Mouse (Mus musculus): Measurements from ENCODE around the gene Polr1d.
A peak's percentile ranks its signal among the peaks of the same experiment; 100 is the strongest.

DNA sequence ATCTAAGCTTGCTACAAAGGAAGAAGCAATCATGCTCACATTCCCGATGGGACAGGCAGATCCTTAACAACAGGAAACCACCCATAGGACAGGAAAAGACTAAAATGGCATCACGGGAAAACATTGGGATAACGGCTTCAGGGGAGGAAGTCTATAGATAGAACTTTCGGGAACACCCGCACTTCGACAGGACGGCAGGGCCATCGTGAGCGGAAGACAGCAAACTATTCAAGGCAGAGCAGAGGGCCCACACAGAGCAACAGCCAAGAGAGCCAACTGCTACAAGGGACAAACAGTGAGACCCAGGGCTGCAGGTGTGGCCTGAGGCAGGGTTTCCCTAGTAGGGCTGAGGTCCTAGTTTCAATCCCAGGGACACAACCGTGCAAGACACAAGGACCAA lies 40.8 kb upstream of the Polr1d start:
- TF ChIP-seq CTCF (IDR thresholded peaks at IDR 0.05; ENCODE audit: insufficient read depth, low read length) (no peak), POLR2A (IDR thresholded peaks at IDR 0.05; ENCODE audit: borderline replicate concordance, extremely low read depth, low read depth, low read length) (peak; percentile 48; the same call in 1 of the 2 replicates)
